Mouse (Mus musculus): ENCODE data around the gene Msx1.

DNA sequence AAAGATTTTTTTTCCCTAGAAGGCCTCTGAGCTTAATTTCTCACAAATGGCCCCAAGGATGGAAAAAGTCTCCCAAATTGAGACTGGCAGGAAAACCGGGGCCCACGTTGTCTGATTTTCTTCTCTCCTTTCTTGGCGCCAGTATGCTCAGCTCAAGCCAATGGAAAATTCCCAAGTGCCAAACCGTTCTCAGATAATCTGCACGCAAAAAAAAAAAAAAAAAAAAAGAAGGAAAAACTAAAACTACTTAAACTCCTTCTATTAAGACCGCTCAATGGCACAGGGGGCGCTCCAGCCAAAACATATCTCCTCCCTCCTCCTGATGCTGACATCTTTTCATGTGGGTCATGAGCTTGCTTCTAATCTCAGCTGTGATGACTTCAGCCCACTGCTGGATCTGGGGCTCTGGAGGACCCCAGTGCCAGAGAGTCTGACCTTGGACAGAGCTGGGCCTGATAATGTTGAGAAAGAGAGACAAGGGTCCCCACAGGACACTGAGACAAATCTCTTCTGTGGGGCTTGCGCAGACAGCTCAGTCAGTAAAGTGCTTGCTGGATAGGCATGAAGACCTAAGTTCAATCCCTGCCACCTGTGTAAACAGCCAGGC lies 19.8 kb downstream of the Msx1 start:
- TF ChIP-seq TAL1 (IDR thresholded peaks at IDR 0.05; ENCODE audit: low read length) (no peak), GATA1 (IDR thresholded peaks at IDR 0.05; ENCODE audit: low read length) (no peak)
